Mouse (Mus musculus): ENCODE measurements around the gene Col23a1.

GRCm38 (mm10) chr11:51311846-51312245 is 22.1 kb downstream of the Col23a1 start:
- TF ChIP-seq CTCF (IDR thresholded peaks at IDR 0.05; ENCODE audit: low read depth, low read length) (no peak), POLR2A (IDR thresholded peaks at IDR 0.05; ENCODE audit: insufficient read depth, low read length) (no peak)
